Comparison of ENCODE assay signal across 15 mouse cellular contexts in genomic region chr11:106340990-106341520, GRCm38 (mm10). TPM values are rescaled to one million over a fixed set of nuclear protein-coding genes. Genes with fewer than 3 reads are reported as not detected.
A peak's percentile ranks its signal among the peaks of the same experiment; 100 is the strongest.
DNase-seq lines count a peak whose midpoint lies in the region.
"Had no signal": no experiment of that assay in that cellular context is flagged by ENCODE, and none has a peak within 500 bp of the region (broad histone marks: within the 10 kb centered on the region; RNA-seq: fewer than 3 reads in every experiment).

No protein-coding gene starts in this region.

- peak; percentile 81 for DNase-seq in gastrocnemius, adult 18-20 months (ENCODE audit: low spot score)
- DNase-seq in gastrocnemius, postnatal 4 days (ENCODE audit: low spot score in 2 of 2) = no peak
- DNase-seq in kidney, postnatal 25 days = peak; percentile 16 to 66
- DNase-seq in kidney, adult 11 months = no peak
- DNase-seq in gastrocnemius, adult 8-10 months (ENCODE audit: low spot score in 2 of 2) = peak; percentile 68 to 83
- peak; percentile 73 for DNase-seq in skeletal muscle tissue, adult 2 months (ENCODE audit: low read depth, low spot score)
- DNase-seq in testis, postnatal 10 days (ENCODE audit: low spot score) = no peak
- DNase-seq: cerebellum, adult 2 months; cerebellum, postnatal 36 days; heart, postnatal 36 days; liver, postnatal 0 days; right cerebral cortex, postnatal 25 days had no signal

RNA-seq across cellular contexts. Expression of gene Scn4a, which starts 12.0 kb away (rescaled TPM):
- 100 to 1,000 TPM; 472 to 505 TPM for total RNA-seq in gastrocnemius, adult 18-20 months (2021)
- 10 to 100 TPM; 81.7 to 86.7 TPM for total RNA-seq in gastrocnemius, postnatal 4 days (2021)
- total RNA-seq in gastrocnemius, adult 8-10 months (2022) = 100 to 1,000 TPM; 486 to 711 (median 596) TPM
- total RNA-seq: left cerebral cortex, adult 2 months had no signal

RNA-seq across cellular contexts. Expression of gene Prr29, which starts 24.2 kb away (rescaled TPM):
- total RNA-seq in gastrocnemius, adult 18-20 months (2021) = 1 to 10 TPM; 4.8 to 5.7 TPM
- total RNA-seq in gastrocnemius, postnatal 4 days (2021) = 10 to 100 TPM; 13.6 to 18.1 TPM
- 1 to 10 TPM; 3.3 to 5.5 (median 4.3) TPM for total RNA-seq in gastrocnemius, adult 8-10 months (2022)
- total RNA-seq: left cerebral cortex, adult 2 months; liver, adult 2 months had no signal

RNA-seq across cellular contexts. Expression of gene Cd79b, which starts 26.5 kb away (rescaled TPM):
- under 1 TPM; 0.18 to 0.33 TPM for total RNA-seq in gastrocnemius, adult 18-20 months (2021)
- total RNA-seq in gastrocnemius, postnatal 4 days (2021) = 1 to 10 TPM; 1.3 to 1.5 TPM
- total RNA-seq in gastrocnemius, adult 8-10 months (2022) = under 1 TPM in 3 of 4 experiments, not detected in 1; 0.24 to 0.58 (median 0.25) TPM
- total RNA-seq: left cerebral cortex, adult 2 months had no signal

RNA-seq across cellular contexts. Expression of gene Gh, which starts 39.4 kb away (rescaled TPM):
- total RNA-seq in gastrocnemius, adult 18-20 months (2021) = not detected
- total RNA-seq in gastrocnemius, postnatal 4 days (2021) = not detected
- total RNA-seq in gastrocnemius, adult 8-10 months (2022) = not detected
- total RNA-seq: gastrocnemius, postnatal 36 days; heart, postnatal 36 days; left cerebral cortex, adult 2 months; liver, adult 2 months had no signal

RNA-seq across cellular contexts. Expression of gene Icam2, which starts 46.8 kb away (rescaled TPM):
- total RNA-seq in gastrocnemius, adult 18-20 months (2021) = 1 to 10 TPM; 3.3 to 7.8 TPM
- total RNA-seq in gastrocnemius, postnatal 4 days (2021) = 10 to 100 TPM; 18.7 to 19.9 TPM
- 1 to 10 TPM; 2.3 to 5.2 (median 4.3) TPM for total RNA-seq in gastrocnemius, adult 8-10 months (2022)

Comparison
In these comparisons a context has a peak if more than half of its experiments do, and no peak if none do; other contexts are left out.
1. DNase-seq: peak in gastrocnemius, adult 18-20 months (single experiment), kidney, postnatal 25 days (2 of 2), gastrocnemius, adult 8-10 months (2 of 2) and skeletal muscle tissue, adult 2 months (single experiment); none in gastrocnemius, postnatal 4 days (0 of 2), kidney, adult 11 months (single experiment) and testis, postnatal 10 days (single experiment).
2. RNA of gene Scn4a, which starts 12.0 kb away (total RNA-seq): 486 to 711 TPM in gastrocnemius, adult 8-10 months and 472 to 505 TPM in gastrocnemius, adult 18-20 months; 81.7 to 86.7 TPM in gastrocnemius, postnatal 4 days; every median in the first group is over 4 times any median in the second.